9 mouse cellular contexts compared by ENCODE assay signal in the genomic region with DNA sequence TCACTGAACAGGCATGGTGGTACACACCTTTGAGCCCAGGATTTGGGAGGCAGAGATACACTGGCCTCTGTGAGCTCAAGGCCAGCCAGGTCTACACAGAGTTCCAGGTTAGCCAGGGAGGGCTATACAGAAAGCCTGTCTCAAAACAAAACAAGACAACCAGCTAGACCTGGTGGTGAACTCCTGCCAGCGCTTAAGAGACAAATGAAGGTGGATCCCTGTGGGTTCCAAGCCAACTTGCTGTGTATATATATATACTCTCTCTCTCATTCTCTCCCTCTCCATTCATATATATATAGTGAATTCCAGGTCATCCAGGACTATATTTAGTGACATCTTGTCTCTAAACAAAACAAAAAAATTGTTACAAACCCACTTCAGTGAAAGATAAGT. TPM values are rescaled to one million over a fixed set of nuclear protein-coding genes. Genes with fewer than 3 reads are reported as not detected.
DNase-seq lines count a peak whose midpoint lies in the region; ATAC-seq and TF ChIP-seq lines count a peak whose summit lies in the region.
"Had no signal": no experiment of that assay in that cellular context is flagged by ENCODE, and none has a peak within 500 bp of the region (broad histone marks: within the 10 kb centered on the region; RNA-seq: fewer than 3 reads in every experiment).

No protein-coding gene starts in this region.

- no peak; the same call in 1 of the 2 replicates for TF ChIP-seq EP300 in lung, postnatal 0 days (IDR thresholded peaks at IDR 0.05)

- H3K36me3 ChIP-seq in lung, postnatal 0 days (ENCODE audit: insufficient read depth, low read length): no peaks in the 10 kb centered on the region
- peaks cover 39% of the 10 kb centered on the region for H3K36me3 ChIP-seq in embryonic facial prominence, embryonic 15.5 days
- peaks cover 42% of the 10 kb centered on the region for H3K36me3 ChIP-seq in limb, embryonic 13.5 days
- peaks cover 20% of the 10 kb centered on the region for H3K36me3 ChIP-seq in small intestine, adult 2 months (ENCODE audit: control insufficient read depth, insufficient read depth, low read length)

- no peak for TF ChIP-seq CTCF in lung, postnatal 0 days (IDR thresholded peaks at IDR 0.05)
- no peak for TF ChIP-seq CTCF in small intestine, adult 2 months (IDR thresholded peaks at IDR 0.05; ENCODE audit: extremely low read depth, insufficient read length, insufficient replicate concordance, low read depth, low read length)

- peak overlapping the region; percentile 70 for H3K9ac ChIP-seq in lung, postnatal 0 days (replicated peaks; ENCODE audit: low read depth)
- peak overlapping the region; percentile 83 for H3K9ac ChIP-seq in embryonic facial prominence, embryonic 15.5 days
- H3K9ac ChIP-seq in limb, embryonic 13.5 days: peak overlapping the region; percentile 83

- peak overlapping the region; percentile 79; the same call in 1 of the 2 replicates for H3K4me3 ChIP-seq in lung, postnatal 0 days (ENCODE audit: low read depth, low read length)
- H3K4me3 ChIP-seq in embryonic facial prominence, embryonic 15.5 days (replicated peaks): peak overlapping the region; percentile 92
- H3K4me3 ChIP-seq in limb, embryonic 13.5 days: peak overlapping the region; percentile 75
- H3K4me3 ChIP-seq in small intestine, adult 2 months (ENCODE audit: low read depth, low read length): peak overlapping the region; percentile 79

- H3K27me3 ChIP-seq in lung, postnatal 0 days (replicated peaks; ENCODE audit: insufficient read depth, low read length): no peaks in the 10 kb centered on the region
- no peaks in the 10 kb centered on the region for H3K27me3 ChIP-seq in embryonic facial prominence, embryonic 15.5 days
- no peaks in the 10 kb centered on the region for H3K27me3 ChIP-seq in limb, embryonic 13.5 days
- H3K27me3 ChIP-seq in small intestine, adult 2 months (ENCODE audit: control insufficient read depth, insufficient read depth, low read length): no peaks in the 10 kb centered on the region

- DNase-seq in lung, postnatal 0 days (ENCODE audit: low spot score): no peak
- no peak for DNase-seq in lung, postnatal 36 days
- no peak for DNase-seq in left cerebral cortex, adult 8-10 months (ENCODE audit: low spot score in 2 of 2)
- no peak for DNase-seq in thymus, adult 18-20 months
- no peak for DNase-seq in spleen, postnatal 14 days (ENCODE audit: low spot score in 2 of 2)

- peaks cover 4% of the 10 kb centered on the region; the same call in 1 of the 2 replicates for H3K4me1 ChIP-seq in lung, postnatal 0 days (ENCODE audit: insufficient read depth, low read depth, low read length)
- peaks cover 30% of the 10 kb centered on the region for H3K4me1 ChIP-seq in embryonic facial prominence, embryonic 15.5 days
- H3K4me1 ChIP-seq in limb, embryonic 13.5 days: peaks cover 12% of the 10 kb centered on the region
- H3K4me1 ChIP-seq in small intestine, adult 2 months (ENCODE audit: control insufficient read depth, insufficient read depth, insufficient read length, low read length): peaks cover 10% of the 10 kb centered on the region; the same call in 1 of the 2 replicates

- ATAC-seq in lung, postnatal 0 days: no peak
- ATAC-seq in embryonic facial prominence, embryonic 15.5 days (ENCODE audit: insufficient number of reproducible peaks, low FRiP score, low TSS enrichment, low read depth): no peak
- ATAC-seq in limb, embryonic 13.5 days (ENCODE audit: low FRiP score, low read depth): no peak

- peak overlapping the region; percentile 63 for H3K4me2 ChIP-seq in lung, postnatal 0 days (replicated peaks; ENCODE audit: low read depth, low read length)
- peak overlapping the region; percentile 63 for H3K4me2 ChIP-seq in embryonic facial prominence, embryonic 15.5 days (replicated peaks)
- peak overlapping the region; percentile 70 for H3K4me2 ChIP-seq in limb, embryonic 13.5 days (replicated peaks)

- no peaks in the 10 kb centered on the region for H3K9me3 ChIP-seq in lung, postnatal 0 days (ENCODE audit: low read length)
- no peaks in the 10 kb centered on the region for H3K9me3 ChIP-seq in embryonic facial prominence, embryonic 15.5 days (replicated peaks)
- no peaks in the 10 kb centered on the region for H3K9me3 ChIP-seq in limb, embryonic 13.5 days

- 60% methylated on average over 1 of the region's 1 CpGs for WGBS in lung, postnatal 0 days
- 77% methylated on average over 1 of the region's 1 CpGs for WGBS in embryonic facial prominence, embryonic 15.5 days
- WGBS in limb, embryonic 13.5 days: 56% methylated on average over 1 of the region's 1 CpGs
- WGBS in small intestine, adult 2 months: 7% methylated on average over 1 of the region's 1 CpGs

- TF ChIP-seq POLR2A in small intestine, adult 2 months (IDR thresholded peaks at IDR 0.05; ENCODE audit: low read depth, low read length): no peak

- no peak overlapping the region for H3K27ac ChIP-seq in lung, postnatal 0 days (ENCODE audit: low read length)
- H3K27ac ChIP-seq in embryonic facial prominence, embryonic 15.5 days (replicated peaks): peak overlapping the region; percentile 89; the same call in 1 of the 2 replicates
- no peak overlapping the region for H3K27ac ChIP-seq in limb, embryonic 13.5 days
- H3K27ac ChIP-seq in small intestine, adult 2 months (ENCODE audit: insufficient read depth, low read depth, low read length): peak overlapping the region; percentile 52

RNA-seq across cellular contexts. Expression of a gene that starts 0.8 kb away (rescaled TPM):
- 17.8 and 18.9 TPM in 2 replicates for polyA plus RNA-seq in lung, postnatal 0 days (2015; fragmentation: Nextera tagmentation; extraction: Ambion mirVana)
- polyA plus RNA-seq in embryonic facial prominence, embryonic 15.5 days (2015; fragmentation: Nextera tagmentation; extraction: Ambion mirVana): 20.7 and 20.9 TPM in 2 replicates
- polyA plus RNA-seq in limb, embryonic 13.5 days (2015; fragmentation: Nextera tagmentation; extraction: Ambion mirVana): 17.5 and 17.6 TPM in 2 replicates
- polyA plus RNA-seq in small intestine, adult 2 months (2012; rRNA removed): 76.9 and 102 TPM in 2 replicates
- 10 to 100 TPM; 22.0 to 27.6 (median 26.4) TPM for total RNA-seq in left cerebral cortex, adult 8-10 months (2022)

RNA-seq across cellular contexts. Expression of a gene that starts 1.0 kb away (rescaled TPM):
- polyA plus RNA-seq in lung, postnatal 0 days (2015; fragmentation: Nextera tagmentation; extraction: Ambion mirVana): 4.3 and 5.3 TPM in 2 replicates
- 7.3 and 7.6 TPM in 2 replicates for polyA plus RNA-seq in embryonic facial prominence, embryonic 15.5 days (2015; fragmentation: Nextera tagmentation; extraction: Ambion mirVana)
- 6.8 and 7.2 TPM in 2 replicates for polyA plus RNA-seq in limb, embryonic 13.5 days (2015; fragmentation: Nextera tagmentation; extraction: Ambion mirVana)
- polyA plus RNA-seq in small intestine, adult 2 months (2012; rRNA removed): 1.7 and 2.6 TPM in 2 replicates
- 1 to 10 TPM; 7.1 to 10.0 (median 8.7) TPM for total RNA-seq in left cerebral cortex, adult 8-10 months (2022)

RNA-seq across cellular contexts. Expression of a gene that starts 18.3 kb away (rescaled TPM):
- polyA plus RNA-seq in lung, postnatal 0 days (2015; fragmentation: Nextera tagmentation; extraction: Ambion mirVana): 27.4 and 28.6 TPM in 2 replicates
- polyA plus RNA-seq in embryonic facial prominence, embryonic 15.5 days (2015; fragmentation: Nextera tagmentation; extraction: Ambion mirVana): 37.1 and 37.3 TPM in 2 replicates
- 26.3 and 27.6 TPM in 2 replicates for polyA plus RNA-seq in limb, embryonic 13.5 days (2015; fragmentation: Nextera tagmentation; extraction: Ambion mirVana)
- polyA plus RNA-seq in small intestine, adult 2 months (2012; rRNA removed): 9.7 and 19.2 TPM in 2 replicates
- 10 to 100 TPM; 46.4 to 53.8 (median 51.0) TPM for total RNA-seq in left cerebral cortex, adult 8-10 months (2022)

RNA-seq across cellular contexts. Expression of a gene that starts 18.6 kb away (rescaled TPM):
- polyA plus RNA-seq in lung, postnatal 0 days (2015; fragmentation: Nextera tagmentation; extraction: Ambion mirVana): 7.7 and 8.1 TPM in 2 replicates
- 18.2 and 20.1 TPM in 2 replicates for polyA plus RNA-seq in embryonic facial prominence, embryonic 15.5 days (2015; fragmentation: Nextera tagmentation; extraction: Ambion mirVana)
- polyA plus RNA-seq in limb, embryonic 13.5 days (2015; fragmentation: Nextera tagmentation; extraction: Ambion mirVana): 17.8 and 18.2 TPM in 2 replicates
- polyA plus RNA-seq in small intestine, adult 2 months (2012; rRNA removed): 4.8 and 8.1 TPM in 2 replicates
- 10 to 100 TPM; 20.3 to 25.7 (median 23.9) TPM for total RNA-seq in left cerebral cortex, adult 8-10 months (2022)

RNA-seq across cellular contexts. Expression of a gene that starts 24.1 kb away (rescaled TPM):
- polyA plus RNA-seq in lung, postnatal 0 days (2015; fragmentation: Nextera tagmentation; extraction: Ambion mirVana): 0.47 and 1.2 TPM in 2 replicates
- 383 and 528 TPM in 2 replicates for polyA plus RNA-seq in embryonic facial prominence, embryonic 15.5 days (2015; fragmentation: Nextera tagmentation; extraction: Ambion mirVana)
- polyA plus RNA-seq in limb, embryonic 13.5 days (2015; fragmentation: Nextera tagmentation; extraction: Ambion mirVana): 190 and 195 TPM in 2 replicates
- not detected in 2 replicates for polyA plus RNA-seq in small intestine, adult 2 months (2012; rRNA removed)
- total RNA-seq in left cerebral cortex, adult 8-10 months (2022): 1 to 10 TPM in 3 of 4 experiments, not detected in 1; 1.7 to 5.6 (median 4.5) TPM
- total RNA-seq: left cerebral cortex, postnatal 25 days had no signal

Comparison
In these comparisons a context has a peak if more than half of its experiments do, and no peak if none do; other contexts are left out.
1. H3K27ac ChIP-seq: peak in embryonic facial prominence, embryonic 15.5 days (single experiment) and small intestine, adult 2 months (single experiment); none in lung, postnatal 0 days (single experiment) and limb, embryonic 13.5 days (single experiment).
2. Peak in every context shown above with its lines, with median percentiles within 50 percentile points of each other: H3K4me2 ChIP-seq, H3K4me3 ChIP-seq and H3K9ac ChIP-seq.